Mouse (Mus musculus) myocyte (in vitro differentiated cells): ENCODE measurements at regions not wholly inside any gene's neighbourhood (a gene's known extent, or its start where the extent isn't known, plus 50 kb on each side); places are given as distances from the start of the nearest gene placed in this dataset.

Experiments
- MAX ChIP-seq: IDR thresholded peaks from one replicate; pipeline ENCODE4 v1.6.1; 2011; ENCODE audit warnings: low read depth, mild to moderate bottlenecking, control low read depth
- POLR2A ChIP-seq: IDR thresholded peaks from one replicate; pipeline ENCODE4 v1.6.1; 2011; ENCODE audit warnings: low read depth, mild to moderate bottlenecking, control low read depth, moderate library complexity; ENCODE audit not compliant: insufficient read length
- POLR2AphosphoS2 ChIP-seq: IDR thresholded peaks from one replicate; pipeline ENCODE4 v1.6.1; 2011; ENCODE audit warnings: low read depth, control low read depth; ENCODE audit not compliant: insufficient read length
- TCF12 ChIP-seq: IDR thresholded peaks from one replicate; pipeline ENCODE4 v1.6.1; 2011; ENCODE audit warnings: mild to moderate bottlenecking, control low read depth; ENCODE audit not compliant: poor library complexity, insufficient read depth, severe bottlenecking
- USF1 ChIP-seq: IDR thresholded peaks from one replicate; pipeline ENCODE4 v1.6.1; 2011; ENCODE audit warnings: low read depth, mild to moderate bottlenecking, control low read depth, moderate library complexity

DNA sequence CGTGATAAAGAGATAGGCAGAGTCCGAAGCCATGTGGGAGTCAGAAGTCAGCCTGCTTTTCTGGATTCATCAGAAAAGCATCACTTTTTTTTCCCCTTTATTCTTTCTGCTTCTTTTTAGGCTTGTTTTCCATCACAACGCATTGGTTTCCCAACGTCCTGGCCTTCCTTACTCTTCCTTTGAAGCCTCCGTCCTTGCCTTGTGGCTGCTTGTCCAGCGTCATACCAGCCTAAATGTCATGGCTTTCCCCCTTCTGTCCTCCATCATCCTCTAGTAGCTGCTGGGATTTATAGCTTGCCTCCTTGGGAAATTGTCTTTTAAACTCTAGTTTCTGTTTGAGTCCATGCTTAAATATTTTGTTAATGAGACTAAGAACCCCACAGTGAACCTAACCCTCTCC, 1136.0 kb upstream of the Gulo start:
- TF ChIP-seq TCF12 (no peak), MAX (no peak), USF1 (no peak), POLR2A (no peak), POLR2AphosphoS2 (no peak)
